Mouse (Mus musculus): Measurements from ENCODE around the gene Sgta. TPM values are rescaled to one million over a fixed set of nuclear protein-coding genes. Genes with fewer than 3 reads are reported as not detected.

The Sgta gene
- polyA plus RNA-seq, 1 experiment from 2014 or later: 186 TPM

- WGBS: 83% methylated on average over 8 of the region's 8 CpGs
- Histone ChIP-seq H3K4me2 (no peak overlapping the region), H3K27ac (ENCODE audit: low read depth) (no peak overlapping the region), H3K9me3 (ENCODE audit: low read depth, low read length) (no peaks in the 10 kb centered on the region), H3K36me3 (ENCODE audit: insufficient read depth) (no peaks in the 10 kb centered on the region), H3K9ac (no peak overlapping the region), H3K4me3 (ENCODE audit: low read depth, low read length) (no peak overlapping the region), H3K27me3 (ENCODE audit: insufficient read depth, low read length) (0 out of 2 replicates have a peak, but pooled peaks cover 9% of the 10 kb centered on the region), H3K4me1 (ENCODE audit: insufficient read depth) (0 out of 2 replicates have a peak, but pooled peaks cover 3% of the 10 kb centered on the region)
- ATAC-seq (ENCODE audit: insufficient read depth): no peak
- no peak for DNase-seq
- TF ChIP-seq CTCF (IDR thresholded peaks at IDR 0.05; ENCODE audit: low read depth): no peak
These were observed 62.6 kb downstream of the Sgta start for GRCm38 (mm10) chr10:80997332-80997731.

GRCm38 (mm10) chr10:80996501-80996900 lies 63.5 kb downstream of the Sgta start:
- H3K9me3 ChIP-seq (ENCODE audit: low read depth, low read length): no peaks in the 10 kb centered on the region
- no peak overlapping the region for H3K27ac ChIP-seq (ENCODE audit: low read depth)
- DNase-seq (no peak), ATAC-seq (ENCODE audit: insufficient read depth) (no peak)
- H3K9ac ChIP-seq: no peak overlapping the region
- 0 out of 2 replicates have a peak, but pooled peaks cover 9% of the 10 kb centered on the region for H3K27me3 ChIP-seq (ENCODE audit: insufficient read depth, low read length)
- H3K36me3 ChIP-seq (ENCODE audit: insufficient read depth): no peaks in the 10 kb centered on the region
- 89% methylated on average over 8 of the region's 8 CpGs for WGBS
- H3K4me2 ChIP-seq: no peak overlapping the region
- TF ChIP-seq CTCF (IDR thresholded peaks at IDR 0.05; ENCODE audit: low read depth): no peak
- H3K4me1 ChIP-seq (ENCODE audit: insufficient read depth): 0 out of 2 replicates have a peak, but pooled peaks cover 3% of the 10 kb centered on the region
- no peak overlapping the region for H3K4me3 ChIP-seq (ENCODE audit: low read depth, low read length)

- Histone ChIP-seq H3K4me3 (ENCODE audit: low read depth, low read length) (no peak overlapping the region), H3K9me3 (ENCODE audit: low read depth, low read length) (no peaks in the 10 kb centered on the region), H3K4me1 (ENCODE audit: insufficient read depth) (0 out of 2 replicates have a peak, but pooled peaks cover 3% of the 10 kb centered on the region), H3K4me2 (peak overlapping the region; percentile 38; the same call in 1 of the 2 replicates), H3K27ac (ENCODE audit: low read depth) (no peak overlapping the region), H3K27me3 (ENCODE audit: insufficient read depth, low read length) (0 out of 2 replicates have a peak, but pooled peaks cover 5% of the 10 kb centered on the region), H3K9ac (no peak overlapping the region), H3K36me3 (ENCODE audit: insufficient read depth) (no peaks in the 10 kb centered on the region)
- DNase-seq (peak; percentile 91), ATAC-seq (ENCODE audit: insufficient read depth) (peak; percentile 23; the same call in 1 of the 2 replicates)
- peak; percentile 100 for TF ChIP-seq CTCF (IDR thresholded peaks at IDR 0.05; ENCODE audit: low read depth)
- 13% methylated on average over 21 of the region's 21 CpGs for WGBS
These were observed 64.8 kb downstream of the Sgta start for GRCm38 (mm10) chr10:80995091-80995632.

- WGBS: 48% methylated on average over 4 of the region's 4 CpGs
- DNase-seq (no peak), ATAC-seq (ENCODE audit: insufficient read depth) (no peak)
- no peaks in the 10 kb centered on the region for H3K9me3 ChIP-seq (ENCODE audit: low read depth, low read length)
- no peak overlapping the region for H3K9ac ChIP-seq
- 0 out of 2 replicates have a peak, but pooled peaks cover under 1% of the 10 kb centered on the region for H3K4me1 ChIP-seq (ENCODE audit: insufficient read depth)
- H3K4me2 ChIP-seq: no peak overlapping the region
- 0 out of 2 replicates have a peak overlapping the region, but pooled peaks have one; percentile 8 for H3K27ac ChIP-seq (ENCODE audit: low read depth)
- no peaks in the 10 kb centered on the region for H3K36me3 ChIP-seq (ENCODE audit: insufficient read depth)
- 0 out of 2 replicates have a peak, but pooled peaks cover 5% of the 10 kb centered on the region for H3K27me3 ChIP-seq (ENCODE audit: insufficient read depth, low read length)
- TF ChIP-seq CTCF (IDR thresholded peaks at IDR 0.05; ENCODE audit: low read depth): no peak
- H3K4me3 ChIP-seq (ENCODE audit: low read depth, low read length): no peak overlapping the region
These were observed 65.4 kb downstream of the Sgta start for GRCm38 (mm10) chr10:80994621-80995020.

Small RNAs within 50 kb of the gene (microRNA-seq; reads per million reads assigned to microRNA genes)
- gene Mir5615-1 (ENCODE audit: borderline number of aligned reads) (not detected), gene Mir5615-2 (ENCODE audit: borderline number of aligned reads) (not detected)

Other genes with a start within 250 kb of the Sgta start
- gene Jsrp1, start 246.7 kb downstream of the Sgta start, polyA plus RNA-seq (2014; fragmentation: Nextera tagmentation; extraction: Ambion mirVana): 0.93 and 0.97 TPM in 2 replicates
- 1,866 and 1,984 TPM in 2 replicates for gene Oaz1, start 233.5 kb downstream of the Sgta start, polyA plus RNA-seq (2014; fragmentation: Nextera tagmentation; extraction: Ambion mirVana)
- gene Lingo3, start 216.1 kb downstream of the Sgta start, polyA plus RNA-seq (2014; fragmentation: Nextera tagmentation; extraction: Ambion mirVana): 0.05 and 0.17 TPM in 2 replicates
- 334 and 337 TPM in 2 replicates for gene Lsm7, start 205.0 kb downstream of the Sgta start, polyA plus RNA-seq (2014; fragmentation: Nextera tagmentation; extraction: Ambion mirVana)
- 32.3 and 38.7 TPM in 2 replicates for gene Sppl2b, start 204.9 kb downstream of the Sgta start, polyA plus RNA-seq (2014; fragmentation: Nextera tagmentation; extraction: Ambion mirVana)
- gene Tmprss9, start 188.3 kb downstream of the Sgta start, polyA plus RNA-seq (2014; fragmentation: Nextera tagmentation; extraction: Ambion mirVana): 0.05 TPM in 1 of 2 replicates, not detected in the other
- gene Timm13, start 159.2 kb downstream of the Sgta start, polyA plus RNA-seq (2014; fragmentation: Nextera tagmentation; extraction: Ambion mirVana): 315 and 321 TPM in 2 replicates
- gene Lmnb2, start 141.9 kb downstream of the Sgta start, polyA plus RNA-seq (2014; fragmentation: Nextera tagmentation; extraction: Ambion mirVana): 22.9 and 24.4 TPM in 2 replicates
- gene Gadd45b, start 130.1 kb downstream of the Sgta start, polyA plus RNA-seq (2014; fragmentation: Nextera tagmentation; extraction: Ambion mirVana): 18.3 and 24.6 TPM in 2 replicates
- gene Gng7, start 45.2 kb downstream of the Sgta start, polyA plus RNA-seq (2014; fragmentation: Nextera tagmentation; extraction: Ambion mirVana): 4.5 and 5.7 TPM in 2 replicates
- 0.08 and 0.09 TPM in 2 replicates for gene Diras1, start 34.5 kb downstream of the Sgta start, polyA plus RNA-seq (2014; fragmentation: Nextera tagmentation; extraction: Ambion mirVana)
- gene Slc39a3, start 22.8 kb downstream of the Sgta start, polyA plus RNA-seq (2014; fragmentation: Nextera tagmentation; extraction: Ambion mirVana): 11.7 and 15.2 TPM in 2 replicates
- gene Thop1, start 9.9 kb upstream of the Sgta start, polyA plus RNA-seq (2014; fragmentation: Nextera tagmentation; extraction: Ambion mirVana): 48.1 and 55.9 TPM in 2 replicates
- 0.41 and 0.58 TPM in 2 replicates for gene Creb3l3, start 38.7 kb upstream of the Sgta start, polyA plus RNA-seq (2014; fragmentation: Nextera tagmentation; extraction: Ambion mirVana)
- 180 and 199 TPM in 2 replicates for gene Map2k2, start 45.7 kb upstream of the Sgta start, polyA plus RNA-seq (2014; fragmentation: Nextera tagmentation; extraction: Ambion mirVana)
- gene Zbtb7a, start 75.0 kb upstream of the Sgta start, polyA plus RNA-seq (2014; fragmentation: Nextera tagmentation; extraction: Ambion mirVana): 22.4 and 25.0 TPM in 2 replicates
- gene Pias4, start 107.7 kb upstream of the Sgta start, polyA plus RNA-seq (2014; fragmentation: Nextera tagmentation; extraction: Ambion mirVana): 38.7 and 47.9 TPM in 2 replicates
- gene Eef2, start 116.5 kb upstream of the Sgta start, polyA plus RNA-seq (2014; fragmentation: Nextera tagmentation; extraction: Ambion mirVana): 481 and 493 TPM in 2 replicates
- gene Dapk3, start 122.8 kb upstream of the Sgta start, polyA plus RNA-seq (2014; fragmentation: Nextera tagmentation; extraction: Ambion mirVana): 52.6 and 55.8 TPM in 2 replicates
- not detected in 2 replicates for gene 4930442H23Rik, start 123.7 kb upstream of the Sgta start, polyA plus RNA-seq (2014; fragmentation: Nextera tagmentation; extraction: Ambion mirVana)
- 0.23 TPM in 1 of 2 replicates, not detected in the other for gene Nmrk2, start 141.9 kb upstream of the Sgta start, polyA plus RNA-seq (2014; fragmentation: Nextera tagmentation; extraction: Ambion mirVana)
- gene Atcay, start 170.7 kb upstream of the Sgta start, polyA plus RNA-seq (2014; fragmentation: Nextera tagmentation; extraction: Ambion mirVana): not detected in 2 replicates
- 3.4 and 3.6 TPM in 2 replicates for gene Zfr2, start 173.0 kb upstream of the Sgta start, polyA plus RNA-seq (2014; fragmentation: Nextera tagmentation; extraction: Ambion mirVana)
- 2.0 and 2.9 TPM in 2 replicates for gene Matk, start 192.8 kb upstream of the Sgta start, polyA plus RNA-seq (2014; fragmentation: Nextera tagmentation; extraction: Ambion mirVana)
- gene Mrpl54, start 206.8 kb upstream of the Sgta start, polyA plus RNA-seq (2014; fragmentation: Nextera tagmentation; extraction: Ambion mirVana): 222 and 223 TPM in 2 replicates
- 50.4 and 50.8 TPM in 2 replicates for gene Apba3, start 206.8 kb upstream of the Sgta start, polyA plus RNA-seq (2014; fragmentation: Nextera tagmentation; extraction: Ambion mirVana)
- 15.3 and 17.2 TPM in 2 replicates for gene Tjp3, start 231.4 kb upstream of the Sgta start, polyA plus RNA-seq (2014; fragmentation: Nextera tagmentation; extraction: Ambion mirVana)
- 50.8 and 58.6 TPM in 2 replicates for gene Pip5k1c, start 232.8 kb upstream of the Sgta start, polyA plus RNA-seq (2014; fragmentation: Nextera tagmentation; extraction: Ambion mirVana)